Comparison of ENCODE assay signal across 7 mouse cellular contexts in the genomic region with DNA sequence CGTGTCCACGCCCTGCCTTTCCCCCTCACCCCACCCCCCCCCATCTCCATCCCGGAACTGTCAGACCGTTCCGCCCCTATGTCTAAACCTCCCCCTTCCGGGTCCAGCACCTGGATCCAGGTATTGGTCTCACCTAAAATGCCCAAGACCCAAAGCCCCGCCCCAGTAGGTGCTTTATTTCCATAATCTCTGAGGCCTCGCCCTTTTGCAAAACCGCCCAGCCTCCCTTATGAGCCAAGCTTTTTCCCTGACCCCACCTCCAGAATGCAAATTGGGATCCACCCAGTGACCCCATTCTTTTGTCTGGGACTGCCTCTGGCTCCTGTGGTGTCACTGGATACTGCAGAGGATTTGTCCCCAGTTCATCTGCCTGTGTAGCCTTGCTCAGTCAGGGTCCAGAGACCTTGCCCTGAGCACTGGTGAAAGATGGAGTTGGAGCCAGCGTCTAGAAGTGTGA. TPM values are rescaled to one million over a fixed set of nuclear protein-coding genes. Genes with fewer than 3 reads are reported as not detected.
DNase-seq lines count a peak whose midpoint lies in the region; ATAC-seq and TF ChIP-seq lines count a peak whose summit lies in the region.

A gene (minus strand): TSS at position 430 of the 457 bp plus-strand sequence.

- no peak for TF ChIP-seq CTCF in embryonic fibroblast, embryonic 13.5 days (IDR thresholded peaks at IDR 0.05; ENCODE audit: borderline replicate concordance, insufficient read depth, low read length)
- no peak for TF ChIP-seq CTCF in olfactory bulb, adult 2 months (IDR thresholded peaks at IDR 0.05; ENCODE audit: insufficient read depth, low read depth, low read length)

- peak within 1 kb of the TSS; percentile 30 for H3K27ac ChIP-seq in embryonic fibroblast, embryonic 13.5 days (ENCODE audit: insufficient read depth, low read length)
- H3K27ac ChIP-seq in liver, embryonic 16.5 days (ENCODE audit: low read length) = peak within 1 kb of the TSS; percentile 79
- H3K27ac ChIP-seq in olfactory bulb, adult 2 months (ENCODE audit: insufficient read depth, low read depth, low read length) = no peak within 1 kb of the TSS

- 0 out of 2 replicates have a peak, but pooled peaks have one; percentile 29 for TF ChIP-seq POLR2A in embryonic fibroblast, embryonic 13.5 days (IDR thresholded peaks at IDR 0.05; ENCODE audit: low read depth, low read length)
- TF ChIP-seq POLR2A in olfactory bulb, adult 2 months (IDR thresholded peaks at IDR 0.05; ENCODE audit: insufficient read depth, low read depth, low read length) = no peak

- H3K27me3 ChIP-seq in liver, embryonic 16.5 days (ENCODE audit: control insufficient read depth, insufficient read depth, low read depth, low read length) = no peaks in the 10 kb centered on the region

- H3K9ac ChIP-seq in liver, embryonic 16.5 days (ENCODE audit: low read depth, low read length) = peak within 1 kb of the TSS; percentile 71

- intact Hi-C loops in heart, postnatal 10 days (cut with DNase I) = loop anchor here (5.0 kb wide), 1 partner anchor 81 kb away; a partner anchor contains a TSS

- H3K4me2 ChIP-seq in liver, embryonic 16.5 days (ENCODE audit: low read depth, low read length) = peak within 1 kb of the TSS; percentile 95

- H3K4me1 ChIP-seq in embryonic fibroblast, embryonic 13.5 days (ENCODE audit: control insufficient read depth, insufficient read depth, low read length) = peaks cover 4% of the 10 kb centered on the region
- peaks cover 16% of the 10 kb centered on the region for H3K4me1 ChIP-seq in liver, embryonic 16.5 days (ENCODE audit: control insufficient read depth, low read depth, low read length)
- H3K4me1 ChIP-seq in olfactory bulb, adult 2 months (ENCODE audit: control insufficient read depth, insufficient read depth, low read length) = peaks cover 9% of the 10 kb centered on the region; the same call in 1 of the 2 replicates

- peak; percentile 66 for ATAC-seq in liver, embryonic 16.5 days (ENCODE audit: low read depth)

- H3K36me3 ChIP-seq in liver, embryonic 16.5 days (ENCODE audit: control insufficient read depth, insufficient read depth) = no peaks in the 10 kb centered on the region

- no peaks in the 10 kb centered on the region for H3K9me3 ChIP-seq in liver, embryonic 16.5 days (replicated peaks; ENCODE audit: control insufficient read depth, low read length)

- WGBS in liver, embryonic 16.5 days (ENCODE audit: insufficient replicate concordance) = 7% methylated on average over 10 of the region's 10 CpGs
- 7% methylated on average over 10 of the region's 10 CpGs for WGBS in olfactory bulb, adult 2 months

- H3K4me3 ChIP-seq in embryonic fibroblast, embryonic 13.5 days (ENCODE audit: insufficient read depth, low read length) = peak within 1 kb of the TSS; percentile 55
- peak within 1 kb of the TSS; percentile 70 for H3K4me3 ChIP-seq in liver, embryonic 16.5 days (ENCODE audit: low read depth, low read length)
- H3K4me3 ChIP-seq in olfactory bulb, adult 2 months (ENCODE audit: insufficient read depth, low read depth, low read length) = peak within 1 kb of the TSS; percentile 72

- DNase-seq in MN1 (ENCODE audit: low spot score) = peak; percentile 78
- DNase-seq in adrenal gland, postnatal 36 days = peak; percentile 74 to 80
- DNase-seq in heart, postnatal 10 days = peak; percentile 40 to 64
- DNase-seq in kidney, postnatal 36 days = peak; percentile 79 to 87

RNA-seq across cellular contexts. Expression of the gene that starts here (rescaled TPM):
- 10 to 100 TPM; 42.2 to 66.4 TPM for total RNA-seq in adrenal gland, postnatal 36 days (2021)
- 41.5 and 45.2 TPM in 2 replicates for polyA plus RNA-seq in embryonic fibroblast, embryonic 13.5 days (2011; ENCODE audit: insufficient read length, low read depth, missing spikeins)
- total RNA-seq in heart, postnatal 10 days (2021) = 1 to 10 TPM; 6.0 to 7.3 TPM
- polyA plus RNA-seq in liver, embryonic 16.5 days (2015; fragmentation: Nextera tagmentation; extraction: Ambion mirVana) = 119 and 148 TPM in 2 replicates
- polyA plus RNA-seq in olfactory bulb, adult 2 months (2012; ENCODE audit: insufficient read depth, insufficient read length, low replicate concordance, missing spikeins) = not detected in 2 replicates

Comparison
In these comparisons a context has a peak if more than half of its experiments do, and no peak if none do; other contexts are left out.
1. RNA of the gene that starts here (total RNA-seq): 42.2 to 66.4 TPM in adrenal gland, postnatal 36 days; 6.0 to 7.3 TPM in heart, postnatal 10 days; every median in the first group is over 4 times any median in the second.
2. RNA of the gene that starts here (polyA plus RNA-seq): 119 to 148 TPM in liver, embryonic 16.5 days and 41.5 to 45.2 TPM in embryonic fibroblast, embryonic 13.5 days; not detected in olfactory bulb, adult 2 months; every median in the first group is over 10 times any median in the second.
3. Peak in every context shown above with its lines, with median percentiles within 50 percentile points of each other: DNase-seq and H3K4me3 ChIP-seq.